Mouse (Mus musculus): ENCODE measurements around the gene Ly75. TPM values are rescaled to one million over a fixed set of nuclear protein-coding genes. Genes with fewer than 3 reads are reported as not detected.

Gene Ly75
- 0.19 and 0.21 TPM in 2 replicates for polyA plus RNA-seq (2021; fragmentation: Nextera tagmentation)
- long read RNA-seq, experiment 1: 0 reads
- long read RNA-seq, experiment 2, partial matches to known transcripts: 1 of 1 reads
- long read RNA-seq, experiment 2, other reads (novel, unspliced or antisense): 0 of 1 reads

DNA sequence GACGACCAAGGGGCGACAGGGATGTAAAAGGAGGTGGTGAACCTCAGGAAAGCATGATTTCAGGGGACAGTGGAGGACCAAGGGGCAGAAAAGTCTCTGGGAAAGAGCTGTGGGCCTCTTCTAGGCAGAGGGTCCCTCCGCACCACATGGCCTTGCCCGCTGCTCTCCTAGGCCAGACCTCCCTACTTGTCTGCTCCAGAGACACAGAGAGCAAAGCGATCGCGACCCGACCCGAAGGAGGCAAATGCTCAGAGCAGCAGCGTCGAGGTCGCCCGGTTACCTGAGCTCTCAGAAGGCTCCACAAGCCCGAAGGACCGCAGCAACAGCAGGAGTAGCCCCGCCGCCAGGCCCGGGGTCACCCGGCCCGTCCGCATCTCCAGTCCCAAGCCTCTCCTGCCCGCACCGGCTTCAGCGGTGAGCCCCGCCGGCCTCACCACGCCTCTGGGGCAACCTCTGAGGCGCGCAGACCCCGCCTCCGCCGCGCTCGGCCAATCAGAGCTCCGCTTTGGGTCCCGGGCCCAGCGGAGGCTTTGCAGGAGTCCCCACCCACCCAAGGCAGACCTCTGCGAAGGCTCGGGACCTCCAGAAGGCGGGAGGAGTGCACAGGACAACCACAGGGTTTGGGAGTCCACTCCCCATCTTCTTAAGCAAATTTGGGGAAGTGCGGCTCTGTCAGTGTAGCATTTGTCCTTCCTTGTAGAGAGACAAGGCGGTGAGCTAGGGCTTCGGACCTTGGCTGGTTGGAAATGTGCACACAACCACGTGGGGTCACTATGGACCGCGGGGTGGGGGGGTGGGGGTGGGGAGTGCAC lies at the start of gene Ly75:
Gene Ly75, minus strand, starts transcription at position 446 of the 812 bp plus-strand sequence.

DNA sequence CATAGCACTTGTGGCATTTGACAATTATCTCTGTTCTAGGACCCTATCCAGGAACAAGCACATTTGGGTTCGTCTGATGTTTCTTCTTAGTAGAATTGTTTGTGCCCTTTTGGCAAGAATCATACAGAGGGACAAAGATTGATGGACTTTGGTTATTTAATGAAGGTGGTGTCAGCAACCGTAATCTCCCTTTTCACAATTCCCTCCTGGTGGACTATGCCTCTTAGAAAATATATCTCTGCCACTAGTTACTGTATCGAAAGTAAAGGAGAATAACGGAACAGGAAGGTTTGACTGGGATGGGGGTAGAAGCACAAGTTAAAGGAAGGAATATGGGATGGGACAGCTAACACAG lies 98.7 kb downstream of the Ly75 start, which contains the start of gene Cd302:
Gene Cd302, minus strand, starts transcription at position 22 of the 355 bp plus-strand sequence.

Other genes starting within 250 kb of the Ly75 start
- 18.2 and 26.1 TPM in 2 replicates for gene Baz2b, start 173.5 kb downstream of the Ly75 start, polyA plus RNA-seq (2021; fragmentation: Nextera tagmentation)
- gene March7, start 173.4 kb downstream of the Ly75 start, polyA plus RNA-seq (2021; fragmentation: Nextera tagmentation): 27.6 and 42.4 TPM in 2 replicates
- 72.8 and 76.0 TPM in 2 replicates for gene Cd302, start 98.8 kb downstream of the Ly75 start, polyA plus RNA-seq (2021; fragmentation: Nextera tagmentation)
- gene Pla2r1, start 170.0 kb upstream of the Ly75 start, polyA plus RNA-seq (2021; fragmentation: Nextera tagmentation): 0.11 TPM in 2 replicates

Data from left cerebral cortex, adult 6 months (tissue).